Mouse (Mus musculus): ENCODE measurements around the gene Slc12a4. TPM values are rescaled to one million over a fixed set of nuclear protein-coding genes. Genes with fewer than 3 reads are reported as not detected.
"Not testable (repeated sequence)": the region's sequence is repeated elsewhere in the genome, so short reads cannot be mapped to it uniquely, and the experiment has no call there.

Slc12a4 gene
- total RNA-seq, 1 experiment: 70.1 TPM

GRCm38 (mm10) chr8:105991546-105991945 is 25.6 kb upstream of the Slc12a4 start:
- Histone ChIP-seq H3K4me1 (ENCODE audit: control insufficient read depth in 2 of 2, insufficient read depth in 2 of 2, low read length in 2 of 2, poor library complexity in 1 of 2) (no peaks in the 10 kb centered on the region; a peak in 1 of 4 replicates), H3K36me3 (ENCODE audit: control insufficient read depth, insufficient read depth, low read length, poor library complexity, severe bottlenecking) (no peaks in the 10 kb centered on the region), H3K9ac (ENCODE audit: insufficient read depth, low read depth, low read length, poor library complexity, severe bottlenecking) (no peak overlapping the region), H3K9me3 (ENCODE audit: control insufficient read depth, insufficient read depth, low read depth, low read length) (no peaks in the 10 kb centered on the region), H3K27ac (ENCODE audit: insufficient read depth, low read depth, low read length, poor library complexity, severe bottlenecking) (no peak overlapping the region), H3K4me3 (ENCODE audit: insufficient read depth in 1 of 2, low read depth in 1 of 2, low read length in 2 of 2, poor library complexity in 1 of 2, severe bottlenecking in 1 of 2) (no peak overlapping the region)
- DNase-seq (ENCODE audit: low read depth, low spot score): no peak
- in situ Hi-C loops (cut with MboI; ENCODE audit: low sequenced_read_pairs in 2 of 2, unreplicated experiment in 2 of 2): no loop called here
- TF ChIP-seq HCFC1 (IDR thresholded peaks at IDR 0.05; ENCODE audit: borderline replicate concordance, insufficient read depth, low read length) (no peak), CHD2 (IDR thresholded peaks at IDR 0.05; ENCODE audit: low read depth, low read length) (no peak)

- Histone ChIP-seq H3K27ac (ENCODE audit: insufficient read depth, low read depth, low read length, poor library complexity, severe bottlenecking) (no peak within 1 kb of the TSS), H3K9me3 (ENCODE audit: control insufficient read depth, insufficient read depth, low read depth, low read length) (no peaks in the 10 kb centered on the region), H3K4me3 (ENCODE audit: insufficient read depth in 1 of 2, low read depth in 1 of 2, low read length in 2 of 2, poor library complexity in 1 of 2, severe bottlenecking in 1 of 2) (0 out of 4 replicates have a peak within 1 kb of the TSS, but pooled peaks of 1 of the 2 experiments have one; percentile 35), H3K4me1 (ENCODE audit: control insufficient read depth in 2 of 2, insufficient read depth in 2 of 2, low read length in 2 of 2, poor library complexity in 1 of 2) (peaks cover 0 to 1% of the 10 kb centered on the region in 2 experiments; a peak in 1 of 4 replicates), H3K36me3 (ENCODE audit: control insufficient read depth, insufficient read depth, low read length, poor library complexity, severe bottlenecking) (no peaks in the 10 kb centered on the region), H3K9ac (ENCODE audit: insufficient read depth, low read depth, low read length, poor library complexity, severe bottlenecking) (no peak within 1 kb of the TSS)
- TF ChIP-seq ZC3H11A (IDR thresholded peaks at IDR 0.05; ENCODE audit: borderline replicate concordance, low read depth, low read length): peak; percentile 72; the same call in 1 of the 2 replicates
- TF ChIP-seq MAFK (IDR thresholded peaks at IDR 0.05; ENCODE audit: insufficient read depth, low read depth, low read length): no peak
- peak; percentile 90 for DNase-seq (ENCODE audit: low read depth, low spot score)
- in situ Hi-C loops (cut with MboI; ENCODE audit: low sequenced_read_pairs in 2 of 2, unreplicated experiment in 2 of 2): no loop called here
Observed at GRCm38 (mm10) chr8:105990856-105991387, 25.0 kb upstream of the Slc12a4 start, which contains the start of gene Dus2. Dus2 (plus strand) TSS chr8:105991337.

- no peak overlapping the region for H3K27ac ChIP-seq (ENCODE audit: insufficient read depth, low read depth, low read length, poor library complexity, severe bottlenecking)
- no peak overlapping the region for H3K9ac ChIP-seq (ENCODE audit: insufficient read depth, low read depth, low read length, poor library complexity, severe bottlenecking)
- TF ChIP-seq ZNF384 (IDR thresholded peaks at IDR 0.05; ENCODE audit: low read depth, low read length): no peak
- TF ChIP-seq CHD2 (IDR thresholded peaks at IDR 0.05; ENCODE audit: low read depth, low read length): no peak
- no peak for TF ChIP-seq ZC3H11A (IDR thresholded peaks at IDR 0.05; ENCODE audit: borderline replicate concordance, low read depth, low read length)
- TF ChIP-seq MAFK (IDR thresholded peaks at IDR 0.05; ENCODE audit: insufficient read depth, low read depth, low read length): no peak
- no peak for TF ChIP-seq HCFC1 (IDR thresholded peaks at IDR 0.05; ENCODE audit: borderline replicate concordance, insufficient read depth, low read length)
- H3K4me1 ChIP-seq (ENCODE audit: control insufficient read depth in 2 of 2, insufficient read depth in 2 of 2, low read length in 2 of 2, poor library complexity in 1 of 2): peaks cover 0 to 1% of the 10 kb centered on the region in 2 experiments; a peak in 1 of 4 replicates
- no peak for DNase-seq (ENCODE audit: low read depth, low spot score)
- no peaks in the 10 kb centered on the region for H3K36me3 ChIP-seq (ENCODE audit: control insufficient read depth, insufficient read depth, low read length, poor library complexity, severe bottlenecking)
- no peaks in the 10 kb centered on the region for H3K9me3 ChIP-seq (ENCODE audit: control insufficient read depth, insufficient read depth, low read depth, low read length)
- in situ Hi-C loops (cut with MboI; ENCODE audit: low sequenced_read_pairs in 2 of 2, unreplicated experiment in 2 of 2): no loop called here
- H3K4me3 ChIP-seq (ENCODE audit: insufficient read depth in 1 of 2, low read depth in 1 of 2, low read length in 2 of 2, poor library complexity in 1 of 2, severe bottlenecking in 1 of 2): no peak overlapping the region
Observed at GRCm38 (mm10) chr8:105988546-105988945, 22.6 kb upstream of the Slc12a4 start.

- H3K4me3 ChIP-seq (ENCODE audit: insufficient read depth in 1 of 2, low read depth in 1 of 2, low read length in 2 of 2, poor library complexity in 1 of 2, severe bottlenecking in 1 of 2); H3K9ac ChIP-seq (ENCODE audit: insufficient read depth, low read depth, low read length, poor library complexity, severe bottlenecking); H3K27ac ChIP-seq (ENCODE audit: insufficient read depth, low read depth, low read length, poor library complexity, severe bottlenecking); in situ Hi-C loops (cut with MboI; ENCODE audit: low sequenced_read_pairs in 2 of 2, unreplicated experiment in 2 of 2); DNase-seq (ENCODE audit: low read depth, low spot score); H3K36me3 ChIP-seq (ENCODE audit: control insufficient read depth, insufficient read depth, low read length, poor library complexity, severe bottlenecking); H3K9me3 ChIP-seq (ENCODE audit: control insufficient read depth, insufficient read depth, low read depth, low read length); H3K4me1 ChIP-seq (ENCODE audit: control insufficient read depth in 2 of 2, insufficient read depth in 2 of 2, low read length in 2 of 2, poor library complexity in 1 of 2): not testable (repeated sequence)
Observed at GRCm38 (mm10) chr8:105983406-105983805, 17.5 kb upstream of the Slc12a4 start.

- Histone ChIP-seq H3K27ac (ENCODE audit: insufficient read depth, low read depth, low read length, poor library complexity, severe bottlenecking) (no peak overlapping the region), H3K4me1 (ENCODE audit: control insufficient read depth in 2 of 2, insufficient read depth in 2 of 2, low read length in 2 of 2, poor library complexity in 1 of 2) (no peaks in the 10 kb centered on the region; a peak in 1 of 4 replicates), H3K36me3 (ENCODE audit: control insufficient read depth, insufficient read depth, low read length, poor library complexity, severe bottlenecking) (no peaks in the 10 kb centered on the region), H3K9me3 (ENCODE audit: control insufficient read depth, insufficient read depth, low read depth, low read length) (no peaks in the 10 kb centered on the region), H3K4me3 (ENCODE audit: insufficient read depth in 1 of 2, low read depth in 1 of 2, low read length in 2 of 2, poor library complexity in 1 of 2, severe bottlenecking in 1 of 2) (no peak overlapping the region), H3K9ac (ENCODE audit: insufficient read depth, low read depth, low read length, poor library complexity, severe bottlenecking) (no peak overlapping the region)
- no peak for DNase-seq (ENCODE audit: low read depth, low spot score)
- in situ Hi-C loops (cut with MboI; ENCODE audit: low sequenced_read_pairs in 2 of 2, unreplicated experiment in 2 of 2): no loop called here
- TF ChIP-seq CHD2 (IDR thresholded peaks at IDR 0.05; ENCODE audit: low read depth, low read length) (no peak), ZNF384 (IDR thresholded peaks at IDR 0.05; ENCODE audit: low read depth, low read length) (no peak), MAFK (IDR thresholded peaks at IDR 0.05; ENCODE audit: insufficient read depth, low read depth, low read length) (no peak)
Observed at GRCm38 (mm10) chr8:105981146-105981545, 15.2 kb upstream of the Slc12a4 start.

Data from ES-E14 (cell line).